Mouse (Mus musculus): Measurements from ENCODE around the gene Lrp2bp.

Lrp2bp gene

DNA sequence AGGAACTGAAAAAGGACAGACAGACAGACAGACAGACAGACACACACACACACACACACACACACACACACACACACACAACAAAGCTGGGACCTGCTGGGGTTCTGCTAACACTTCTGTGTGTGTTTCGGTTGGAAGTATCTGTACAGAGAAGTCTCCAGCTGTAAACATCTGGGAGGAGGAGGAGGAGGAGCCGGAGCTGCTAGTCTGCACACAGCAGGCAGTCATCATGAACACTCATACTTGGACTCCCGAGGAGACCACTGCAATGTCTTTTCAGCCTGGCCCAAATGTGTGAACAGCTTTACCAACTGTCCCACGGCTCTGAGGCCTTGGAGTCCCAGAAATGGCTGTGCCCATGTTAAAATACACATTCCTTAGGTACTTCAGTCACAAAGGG is 25.3 kb downstream of the Lrp2bp start:
- no peak for DNase-seq (ENCODE audit: low spot score in 2 of 2)

DNA sequence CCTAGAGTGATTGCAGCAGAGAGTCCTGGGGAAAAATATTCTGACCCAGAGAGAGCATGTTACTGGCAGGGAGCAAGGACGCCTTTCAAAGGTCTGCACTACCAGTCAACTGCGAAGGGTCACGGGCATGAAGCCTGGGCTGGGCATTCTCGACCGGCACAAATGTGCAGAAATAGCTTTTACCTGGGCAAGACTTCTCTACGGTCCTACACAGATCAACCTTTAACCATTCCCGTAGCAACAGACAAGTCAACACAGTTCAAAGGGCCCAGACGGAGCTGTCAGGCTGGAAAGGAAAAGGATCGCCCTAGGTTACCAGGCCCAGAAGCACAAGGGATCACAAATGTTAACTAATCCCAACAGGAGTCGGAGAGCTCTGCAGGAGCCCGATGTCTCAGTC is 37.1 kb downstream of the Lrp2bp start:
- DNase-seq (ENCODE audit: low spot score in 2 of 2): no peak

DNA sequence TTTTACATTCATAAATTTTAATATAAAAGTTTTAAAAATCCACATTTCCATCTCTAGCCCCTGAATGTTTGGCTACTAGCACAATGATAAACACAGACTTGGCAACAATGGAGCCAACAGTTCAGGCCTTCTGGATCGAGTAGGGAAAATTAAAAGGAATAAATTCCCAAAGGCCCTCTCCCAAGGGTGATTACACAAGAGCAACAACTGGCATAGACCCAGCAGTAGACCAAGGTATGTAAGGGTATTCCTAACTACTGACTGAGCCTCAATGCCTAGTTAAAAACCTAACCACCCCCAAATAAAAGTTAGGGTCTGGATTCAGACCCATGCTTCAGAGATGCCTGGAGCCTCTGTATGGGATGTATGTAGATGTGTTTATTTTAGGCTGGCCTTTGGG is 40.6 kb downstream of the Lrp2bp start:
- no peak for DNase-seq (ENCODE audit: low spot score in 2 of 2)

DNA sequence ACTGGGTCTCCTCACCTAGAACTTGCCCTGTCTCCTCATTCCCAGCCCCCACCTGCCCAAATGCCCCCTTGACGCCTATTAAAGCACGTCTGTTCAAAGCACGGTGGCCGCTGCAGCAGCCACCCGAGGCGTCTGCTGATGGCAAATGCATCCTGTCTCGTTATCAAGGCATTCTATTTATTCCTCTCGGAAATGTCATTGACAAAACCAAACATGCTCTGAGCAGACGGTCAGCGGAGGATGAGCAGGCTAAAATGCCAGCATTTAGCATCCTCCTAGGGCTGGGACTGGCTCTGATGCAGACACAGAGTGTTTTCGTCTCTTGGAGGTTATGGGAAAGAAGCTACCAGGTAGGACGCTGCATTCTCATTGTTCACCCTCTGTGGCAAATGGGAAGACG is 41.2 kb downstream of the Lrp2bp start:
- peak; percentile 34 to 46 for DNase-seq (ENCODE audit: low spot score in 2 of 2)

DNA sequence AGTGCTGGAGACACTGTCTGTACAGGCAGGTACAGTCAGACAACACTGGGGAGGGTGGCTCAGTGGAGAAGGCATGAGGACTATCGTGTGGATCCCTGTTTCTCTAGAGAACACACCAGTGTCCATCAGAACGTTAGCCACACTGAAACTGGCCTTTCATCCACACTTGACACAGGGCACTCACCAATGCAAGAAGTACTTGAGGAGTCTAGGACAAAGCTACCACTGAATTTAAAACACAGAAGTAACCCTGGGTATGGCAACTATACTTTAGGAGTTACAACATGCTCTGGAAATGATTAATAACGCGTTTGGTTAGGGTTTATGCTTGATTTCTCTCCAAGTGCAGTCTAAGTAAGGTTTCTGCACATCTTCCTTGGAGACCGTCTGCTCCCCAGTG is 73.7 kb downstream of the Lrp2bp start:
- no peak for DNase-seq (ENCODE audit: low spot score in 2 of 2)

DNA sequence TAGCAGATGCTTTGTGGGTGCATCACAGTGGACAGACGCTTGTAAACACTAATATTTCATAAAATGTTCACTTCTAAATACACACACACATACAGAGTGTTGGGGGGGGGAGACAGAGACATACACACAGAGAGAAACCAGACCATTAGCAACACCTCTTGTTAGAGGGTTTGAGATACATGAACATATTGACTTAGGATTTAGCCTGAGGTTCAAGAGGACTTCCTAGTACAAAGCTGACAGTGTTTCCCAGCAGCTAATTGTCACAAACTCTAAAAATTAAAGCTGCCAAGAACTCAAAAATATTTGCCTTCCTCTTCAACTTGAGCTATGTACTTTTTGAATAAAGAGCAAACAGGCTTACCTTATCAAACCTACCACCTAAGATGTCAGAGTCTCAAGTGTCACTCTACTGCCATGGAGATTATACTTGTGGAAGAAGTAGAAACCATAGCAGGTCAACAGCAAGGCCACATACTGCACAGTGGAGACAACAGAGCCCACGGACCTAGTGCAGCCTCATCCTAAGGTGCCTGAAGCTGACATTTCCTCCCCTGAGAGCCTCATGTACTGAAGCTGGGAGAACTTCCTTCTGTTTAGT is 74.5 kb downstream of the Lrp2bp start:
- DNase-seq (ENCODE audit: low spot score in 2 of 2): no peak

DNA sequence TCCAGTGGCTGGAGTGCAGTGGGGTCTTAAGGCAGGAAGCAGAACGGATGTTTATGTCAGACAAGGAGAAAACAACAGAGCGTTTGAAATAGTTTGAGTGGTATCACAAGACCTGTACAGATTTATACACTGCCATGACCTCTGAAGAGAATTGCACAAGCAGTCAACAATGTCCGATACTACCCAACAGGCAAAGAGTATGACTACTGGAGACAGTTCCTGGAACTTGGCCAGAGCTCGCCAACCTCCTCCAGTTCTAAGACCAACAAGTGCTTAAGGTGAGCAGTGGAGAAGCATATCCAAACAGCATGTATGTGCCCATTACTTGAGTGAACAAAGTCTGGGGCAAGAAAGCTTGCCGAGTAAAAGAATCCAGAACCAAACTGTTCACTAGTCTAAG is 76.1 kb downstream of the Lrp2bp start:
- DNase-seq (ENCODE audit: low spot score in 2 of 2): no peak

DNA sequence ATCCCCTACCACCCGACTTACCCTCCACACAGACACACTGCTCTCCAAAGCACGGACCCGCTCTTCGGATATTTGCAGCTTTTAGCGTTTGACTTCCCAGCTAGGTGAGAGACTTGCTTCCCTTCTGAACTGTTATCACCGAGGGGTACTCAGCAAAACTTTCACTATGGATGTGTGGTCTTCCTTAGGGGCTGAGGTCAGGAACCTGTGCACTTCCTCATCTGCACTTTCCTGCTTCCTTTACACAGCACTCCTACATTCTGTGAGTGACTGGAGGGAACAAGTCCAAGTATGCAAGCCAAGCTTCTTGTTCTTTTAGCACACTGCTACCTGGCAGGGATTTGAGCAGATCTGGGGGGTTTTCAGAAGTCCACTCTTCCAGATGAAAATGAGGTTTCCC is 79.8 kb downstream of the Lrp2bp start:
- no peak for DNase-seq (ENCODE audit: low spot score in 2 of 2)

All from right cerebral cortex, adult 2 months (tissue).